Mouse (Mus musculus) CH12.LX (cell line): ENCODE measurements at regions not wholly inside any gene's neighbourhood (a gene's known extent, or its start where the extent isn't known, plus 50 kb on each side); places are given as distances from the start of the nearest gene placed in this dataset.

Experiments used
- DNase-seq: peaks from one replicate; pipeline ENCODE4 v3.0.0-alpha.2; 2013; ENCODE audit errors: extremely low read depth
- H3K27ac ChIP-seq: 2 replicates; pipeline ENCODE4 v1.5.1; 2012; ENCODE audit warnings: low read depth, mild to moderate bottlenecking, control low read depth, moderate library complexity; ENCODE audit not compliant: insufficient read depth
- H3K27me3 ChIP-seq: replicated peaks from 2 replicates; pipeline ENCODE3; 2012; ENCODE audit warnings: inconsistent platforms
- H3K36me3 ChIP-seq, 2 experiments: replicated peaks in 1 of 2; 2 replicates each; pipeline versions ENCODE3 to v1.6.1; 2012; ENCODE audit warnings: inconsistent platforms in 1 of 2, low read length in 1 of 2, mild to moderate bottlenecking in 1 of 2, mixed read lengths in 1 of 2, moderate library complexity in 1 of 2; ENCODE audit not compliant: control insufficient read depth in 1 of 2, insufficient read depth in 1 of 2
- H3K4me1 ChIP-seq, 2 experiments: 2 replicates each; pipeline ENCODE4 v1.6.1; 2012; ENCODE audit warnings: inconsistent platforms in 1 of 2, moderate library complexity in 1 of 2; ENCODE audit not compliant: insufficient read depth in 2 of 2, control insufficient read depth in 1 of 2
- H3K4me2 ChIP-seq: 2 replicates; pipeline ENCODE4 v1.6.1; 2012; ENCODE audit warnings: low read depth, mild to moderate bottlenecking, control low read depth; ENCODE audit not compliant: poor library complexity, insufficient read depth, severe bottlenecking
- H3K4me3 ChIP-seq, 3 experiments: fragments of 150-350 bp in 1 of 3; sonication (generic) in 1 of 3; replicated peaks in 1 of 3; 2 replicates each; pipeline versions ENCODE3 to v1.5.1; 2011 to 2012; ENCODE audit warnings: low read depth in 2 of 3, low read length in 2 of 3, mild to moderate bottlenecking in 2 of 3, moderate library complexity in 2 of 3, control low read depth in 1 of 3, improper control_type of control experiment in 1 of 3, inconsistent platforms in 1 of 3, mixed read lengths in 1 of 3; ENCODE audit not compliant: poor library complexity in 1 of 3
- H3K79me2 ChIP-seq: replicated peaks from 2 replicates; pipeline ENCODE4 v1.6.1; 2012; ENCODE audit warnings: mild to moderate bottlenecking, moderate library complexity; ENCODE audit not compliant: control insufficient read depth, poor library complexity, insufficient read depth, severe bottlenecking; ENCODE audit errors: extremely low read depth
- H3K9ac ChIP-seq: 2 replicates; pipeline ENCODE4 v1.6.1; 2012; ENCODE audit warnings: low read depth, mild to moderate bottlenecking, control low read depth, moderate library complexity; ENCODE audit not compliant: insufficient read depth
- H3K9me3 ChIP-seq: replicated peaks from 2 replicates; pipeline ENCODE3; 2012; ENCODE audit warnings: low read length, inconsistent platforms, mixed read lengths
- BHLHE40 ChIP-seq: IDR thresholded peaks from 2 replicates; pipeline ENCODE4 v1.6.1; 2011; ENCODE audit warnings: mild to moderate bottlenecking, low read depth, low read length, improper control_type of control experiment
- CHD1 ChIP-seq: IDR thresholded peaks from 2 replicates; pipeline ENCODE4 v1.6.1; 2012; ENCODE audit warnings: low read depth, low read length, improper control_type of control experiment, inconsistent platforms
- CHD2 ChIP-seq: IDR thresholded peaks from 2 replicates; pipeline ENCODE4 v1.6.1; 2011; ENCODE audit warnings: low read length, improper control_type of control experiment
- CTCF ChIP-seq, 2 experiments: IDR thresholded peaks in 1 of 2; conservative IDR thresholded peaks in 1 of 2; 2 replicates each; pipeline ENCODE4 v1.5.1; 2011 to 2012; ENCODE audit warnings: low read depth in 2 of 2, low read length in 2 of 2, improper control_type of control experiment in 1 of 2, inconsistent platforms in 1 of 2, mild to moderate bottlenecking in 1 of 2, moderate library complexity in 1 of 2
- ELF1 ChIP-seq: IDR thresholded peaks from 2 replicates; pipeline ENCODE4 v1.6.1; 2014; ENCODE audit warnings: low read depth, mild to moderate bottlenecking, inconsistent platforms, low read length, improper control_type of control experiment
- EP300 ChIP-seq: IDR thresholded peaks from 2 replicates; pipeline ENCODE4 v1.6.1; 2011; ENCODE audit warnings: low read length, improper control_type of control experiment
- ETS1 ChIP-seq: conservative IDR thresholded peaks from 2 replicates; pipeline ENCODE4 v1.6.1; 2012; ENCODE audit warnings: low read depth, mild to moderate bottlenecking, inconsistent platforms, low read length, improper control_type of control experiment, moderate library complexity
- GABPA ChIP-seq: IDR thresholded peaks from 2 replicates; pipeline ENCODE4 v1.6.1; 2012; ENCODE audit warnings: low read depth, low read length, improper control_type of control experiment, inconsistent platforms; ENCODE audit not compliant: insufficient replicate concordance
- IRF4 ChIP-seq: IDR thresholded peaks from 2 replicates; pipeline ENCODE4 v1.6.1; 2014; ENCODE audit warnings: low read depth, mild to moderate bottlenecking, inconsistent platforms, low read length, improper control_type of control experiment
- JUN ChIP-seq: IDR thresholded peaks from 2 replicates; pipeline ENCODE4 v1.6.1; 2011; ENCODE audit warnings: low read depth, mild to moderate bottlenecking, low read length, improper control_type of control experiment, moderate library complexity; ENCODE audit not compliant: insufficient read depth
- KAT2A ChIP-seq: IDR thresholded peaks from 2 replicates; pipeline ENCODE4 v1.6.1; 2012; ENCODE audit warnings: low read length, improper control_type of control experiment, inconsistent platforms; ENCODE audit not compliant: insufficient replicate concordance
- MAFK ChIP-seq: IDR thresholded peaks from 2 replicates; pipeline ENCODE4 v1.6.1; 2011; ENCODE audit warnings: low read length, improper control_type of control experiment; ENCODE audit not compliant: insufficient replicate concordance
- MYC ChIP-seq: IDR thresholded peaks from 2 replicates; pipeline ENCODE4 v1.6.1; 2011; ENCODE audit warnings: low read depth, mild to moderate bottlenecking, improper control_type of control experiment, low read length
- NRF1 ChIP-seq: IDR thresholded peaks from 2 replicates; pipeline ENCODE4 v1.6.1; 2014; ENCODE audit warnings: low read depth, mild to moderate bottlenecking, inconsistent platforms, low read length, improper control_type of control experiment, moderate library complexity
- POLR2A ChIP-seq: IDR thresholded peaks from 2 replicates; pipeline ENCODE4 v1.6.1; 2011; ENCODE audit warnings: low read depth, mild to moderate bottlenecking, improper control_type of control experiment, low read length
- POLR2AphosphoS2 ChIP-seq: IDR thresholded peaks from 2 replicates; pipeline ENCODE4 v1.6.1; 2011; ENCODE audit warnings: low read depth, low read length, improper control_type of control experiment
- RAD21 ChIP-seq: IDR thresholded peaks from 2 replicates; pipeline ENCODE4 v1.6.1; 2011; ENCODE audit warnings: low read depth, mild to moderate bottlenecking, low read length, improper control_type of control experiment, moderate library complexity
- SIN3A ChIP-seq: IDR thresholded peaks from 2 replicates; pipeline ENCODE4 v1.6.1; 2012; ENCODE audit warnings: low read length, improper control_type of control experiment, inconsistent platforms
- TCF12 ChIP-seq: IDR thresholded peaks from 2 replicates; pipeline ENCODE4 v1.6.1; 2014; ENCODE audit warnings: low read depth, mild to moderate bottlenecking, inconsistent platforms, low read length, improper control_type of control experiment
- USF1 ChIP-seq: IDR thresholded peaks from 2 replicates; pipeline ENCODE4 v1.6.1; 2014; ENCODE audit warnings: low read depth, mild to moderate bottlenecking, inconsistent platforms, low read length, improper control_type of control experiment
- USF2 ChIP-seq: conservative IDR thresholded peaks from 2 replicates; pipeline ENCODE4 v1.6.1; 2011; ENCODE audit warnings: low read depth, low read length, improper control_type of control experiment
- ZKSCAN1 ChIP-seq: IDR thresholded peaks from 2 replicates; pipeline ENCODE4 v1.6.1; 2012; ENCODE audit warnings: low read depth, inconsistent platforms, low read length, improper control_type of control experiment, borderline replicate concordance
- ZMIZ1 ChIP-seq: IDR thresholded peaks from 2 replicates; pipeline ENCODE4 v1.6.1; 2012; ENCODE audit warnings: low read depth, mild to moderate bottlenecking, inconsistent platforms, low read length, improper control_type of control experiment
- dilution Hi-C: fragments of 300-500 bp; cut with MboI; formaldehyde crosslinking; loops from 2 replicates; pipeline ENCODE4 v1.14.3; 2020; ENCODE audit warnings: low sequenced_read_pairs; ENCODE audit not compliant: extremely low pct_unique_long_range_greater_than_20kb, extremely low pct_ligation_motif_present
- in situ Hi-C: fragments of 300-500 bp; cut with MboI; formaldehyde crosslinking; loops from 3 replicates; pipeline ENCODE4 v1.14.3; 2019; ENCODE audit warnings: low sequenced_read_pairs, low pct_ligation_motif_present, low pct_unique_long_range_greater_than_20kb, mixed read lengths

- H3K27ac ChIP-seq: no peak overlapping the region
- TF ChIP-seq ZKSCAN1 (no peak), NRF1 (no peak), BHLHE40 (no peak), POLR2A (no peak), EP300 (no peak), JUN (no peak), TCF12 (no peak)
- no peak overlapping the region for H3K9ac ChIP-seq
- no peaks in the 10 kb centered on the region for H3K36me3 ChIP-seq
- in situ Hi-C loops: no loop called here
- H3K9me3 ChIP-seq: peaks cover 35% of the 10 kb centered on the region
- dilution Hi-C loops: no loop called here
- no peak overlapping the region for H3K4me3 ChIP-seq
- no peaks in the 10 kb centered on the region for H3K4me1 ChIP-seq
- no peaks in the 10 kb centered on the region for H3K27me3 ChIP-seq
- no peak for DNase-seq
- no peak overlapping the region for H3K4me2 ChIP-seq
- H3K79me2 ChIP-seq: no peaks in the 10 kb centered on the region
These were observed 199.1 kb downstream of the Gm11146 start for GRCm38 (mm10) chr16:77402711-77403280.

DNA sequence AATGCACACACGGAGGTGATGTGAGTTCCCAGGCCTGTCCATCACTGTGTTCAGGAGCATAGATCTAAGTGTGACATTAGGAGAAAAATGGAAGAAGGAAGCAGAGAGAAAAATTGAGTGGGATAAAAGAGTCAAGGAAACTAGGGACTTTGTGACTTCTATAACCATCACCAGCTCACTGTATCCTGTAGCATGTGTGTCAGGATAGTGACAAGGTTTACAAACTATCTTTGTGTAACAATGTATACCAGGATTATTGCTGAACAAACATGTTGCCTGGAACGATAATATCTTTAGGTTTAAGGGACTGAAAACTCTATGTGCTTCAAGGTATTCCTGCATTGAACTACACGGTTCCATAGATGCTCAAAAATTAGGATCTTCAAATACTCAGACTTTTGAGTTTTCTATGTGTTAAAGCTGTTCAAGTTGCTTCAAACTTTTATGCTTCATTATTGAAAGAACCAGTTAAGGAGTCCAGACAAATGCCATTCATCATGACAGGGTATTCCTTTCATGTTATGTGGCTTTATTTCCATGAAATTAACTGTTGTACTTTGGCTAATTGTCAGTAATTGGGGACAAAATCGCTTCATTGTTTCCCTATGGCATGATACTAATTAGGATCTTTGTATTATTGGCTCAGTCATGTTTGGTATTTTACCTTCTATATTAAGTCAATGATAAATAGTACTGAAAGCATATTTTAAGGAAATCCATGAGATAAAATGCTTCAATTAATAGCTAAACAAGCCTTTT lies 200.5 kb downstream of the Gm11146 start:
- Histone ChIP-seq H3K9ac (no peak overlapping the region), H3K79me2 (no peaks in the 10 kb centered on the region), H3K4me2 (no peak overlapping the region), H3K27me3 (no peaks in the 10 kb centered on the region), H3K36me3 (no peaks in the 10 kb centered on the region), H3K4me3 (no peak overlapping the region), H3K4me1 (no peaks in the 10 kb centered on the region), H3K27ac (no peak overlapping the region), H3K9me3 (peaks cover 36% of the 10 kb centered on the region)
- TF ChIP-seq ZMIZ1 (no peak), MAFK (no peak), ELF1 (no peak), IRF4 (no peak)
- dilution Hi-C loops (no loop called here), in situ Hi-C loops (no loop called here)
- no peak for DNase-seq

GRCm38 (mm10) chr16:77400276-77400891 lies 201.5 kb downstream of the Gm11146 start:
- Histone ChIP-seq H3K4me2 (no peak overlapping the region), H3K9me3 (peaks cover 32% of the 10 kb centered on the region), H3K4me1 (no peaks in the 10 kb centered on the region), H3K27me3 (no peaks in the 10 kb centered on the region), H3K27ac (no peak overlapping the region), H3K36me3 (no peaks in the 10 kb centered on the region), H3K79me2 (no peaks in the 10 kb centered on the region), H3K9ac (no peak overlapping the region), H3K4me3 (no peak overlapping the region)
- in situ Hi-C loops (no loop called here), dilution Hi-C loops (no loop called here)
- DNase-seq: no peak
- TF ChIP-seq USF2 (no peak), MAFK (no peak), KAT2A (no peak), CHD1 (no peak), CTCF (conservative IDR thresholded peaks at IDR 0.05 in 1 of 2, IDR thresholded peaks at IDR 0.05 in 1 of 2; ENCODE audit: low read depth in 2 of 2, low read length in 2 of 2) (no peak), ETS1 (no peak), ZMIZ1 (no peak), SIN3A (no peak), GABPA (no peak), NRF1 (no peak), EP300 (no peak), POLR2A (no peak), USF1 (no peak), MYC (no peak), RAD21 (no peak), POLR2AphosphoS2 (no peak), CHD2 (no peak), JUN (no peak)
